Mouse (Mus musculus) small intestine, adult 2 months (tissue): ENCODE results near the gene Gm44579.

Source experiments
- CTCF ChIP-seq: fragments of 200-500 bp; IDR thresholded peaks from 2 replicates; pipeline ENCODE4 v1.5.1; 2012; ENCODE audit warnings: low read depth, mild to moderate bottlenecking, control low read depth, inconsistent platforms, low read length, moderate library complexity, mixed read lengths; ENCODE audit not compliant: insufficient replicate concordance, insufficient read length; ENCODE audit errors: extremely low read depth
- POLR2A ChIP-seq: fragments of 200-500 bp; IDR thresholded peaks from 2 replicates; pipeline ENCODE4 v1.6.1; 2012; ENCODE audit warnings: low read depth, mild to moderate bottlenecking, control low read depth, inconsistent platforms, low read length, moderate library complexity

GRCm38 (mm10) chr15:98157253-98157652 is 63.5 kb downstream of the Gm44579 start:
- no peak for TF ChIP-seq CTCF
- no peak for TF ChIP-seq POLR2A
